Mouse (Mus musculus) forebrain, postnatal 0 days (tissue): ENCODE results near the gene Glis3. TPM values are rescaled to one million over a fixed set of nuclear protein-coding genes. Genes with fewer than 3 reads are reported as not detected.

Source experiments
- ATAC-seq: fragments of 200-750 bp; cut with Nextera tagmentation; 2 replicates; pipeline ENCODE4 v1.8.0; 2017; ENCODE audit warnings: mild to moderate bottlenecking, moderate library complexity
- DNase-seq: peaks from one replicate; pipeline ENCODE4 v3.0.0-alpha.2; 2015
- H3K27ac ChIP-seq: fragments of 300-500 bp; sonication (generic); 2 replicates; pipeline ENCODE4 v1.5.1; 2014; ENCODE audit warnings: low read depth, mild to moderate bottlenecking, antibody characterized with exemption, low read length, moderate library complexity, mixed read lengths
- H3K27me3 ChIP-seq: fragments of 300-500 bp; sonication (generic); 2 replicates; pipeline ENCODE4 v1.6.1; 2014; ENCODE audit warnings: mild to moderate bottlenecking, low read length, mixed read lengths; ENCODE audit not compliant: insufficient read depth
- H3K36me3 ChIP-seq: fragments of 300-500 bp; sonication (generic); 2 replicates; pipeline ENCODE4 v1.6.1; 2014; ENCODE audit warnings: mild to moderate bottlenecking, moderate library complexity; ENCODE audit not compliant: insufficient read depth
- H3K4me1 ChIP-seq: fragments of 300-500 bp; sonication (generic); 2 replicates; pipeline ENCODE4 v1.6.1; 2014; ENCODE audit warnings: antibody characterized with exemption; ENCODE audit not compliant: insufficient read depth
- H3K4me2 ChIP-seq: fragments of 300-500 bp; sonication (generic); 2 replicates; pipeline ENCODE4 v1.6.1; 2014; ENCODE audit warnings: low read depth, mild to moderate bottlenecking, moderate library complexity
- H3K4me3 ChIP-seq: fragments of 300-500 bp; sonication (generic); 2 replicates; pipeline ENCODE4 v1.5.1; 2014; ENCODE audit warnings: low read depth, low read length, mixed read lengths
- H3K9ac ChIP-seq: fragments of 300-500 bp; sonication (generic); 2 replicates; pipeline ENCODE4 v1.6.1; 2014; ENCODE audit warnings: mild to moderate bottlenecking
- H3K9me3 ChIP-seq: fragments of 300-500 bp; sonication (generic); 2 replicates; pipeline ENCODE4 v1.6.1; 2016; ENCODE audit warnings: low read length
- CTCF ChIP-seq: sonication (generic); IDR thresholded peaks from 2 replicates; pipeline ENCODE4 v1.5.1; 2016; ENCODE audit warnings: antibody characterized with exemption, control low read depth, low read depth
- WGBS: fragments of 180-500 bp; shearing (Covaris S2); extraction: QIAGEN DNeasy Blood & Tissue Kit; methylation state at CpG from one replicate; pipeline ENCODE4 v1.1.7; 2014; 5-methylcytosine and 5-hydroxymethylcytosine counted together
- polyA plus RNA-seq: library from polyadenylated mRNA; unstranded; fragments of >200 nt; fragmentation: Nextera tagmentation; extraction: Ambion mirVana; gene quantifications from 2 replicates; pipeline ENCODE4 v1.2.1, GENCODE M21; 2015
- total RNA-seq: library from RNA; depleted of rRNA; stranded (reverse); fragments of >200 nt; gene quantifications from 2 replicates; pipeline ENCODE4 v1.2.3, GENCODE M21; 2014

The Glis3 gene
- total and polyA plus RNA-seq, 2 experiments from 2014 or later = 0.86 to 8.5 TPM

DNA sequence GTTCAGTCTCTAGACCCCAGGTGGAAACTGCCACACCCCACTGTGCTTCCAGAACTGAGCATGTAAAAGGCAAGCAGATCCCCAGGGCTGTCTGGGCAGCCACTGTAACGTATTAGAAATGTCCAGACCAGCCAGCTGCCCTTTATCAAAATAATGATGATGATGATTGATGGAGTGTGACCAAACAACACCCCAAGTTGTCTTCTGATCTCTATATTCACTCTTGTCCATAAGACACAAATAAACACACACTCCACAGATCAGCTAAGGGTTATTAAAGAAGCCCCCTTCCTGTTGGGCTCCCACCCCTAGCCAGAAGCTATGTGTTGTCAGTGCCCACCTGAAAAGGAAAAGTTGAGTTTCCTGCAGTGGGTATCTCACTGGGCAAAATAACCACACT, 134.4 kb downstream of the Glis3 start:
- H3K9me3 ChIP-seq = no peaks in the 10 kb centered on the region
- no peak overlapping the region for H3K4me2 ChIP-seq
- H3K27me3 ChIP-seq = no peaks in the 10 kb centered on the region
- H3K9ac ChIP-seq = no peak overlapping the region
- H3K36me3 ChIP-seq = no peaks in the 10 kb centered on the region
- H3K4me1 ChIP-seq = no peaks in the 10 kb centered on the region
- no peak overlapping the region for H3K27ac ChIP-seq
- WGBS = 81% methylated on average over 1 of the region's 1 CpGs
- ATAC-seq (no peak), DNase-seq (no peak)
- no peak overlapping the region for H3K4me3 ChIP-seq
- TF ChIP-seq CTCF = no peak

DNA sequence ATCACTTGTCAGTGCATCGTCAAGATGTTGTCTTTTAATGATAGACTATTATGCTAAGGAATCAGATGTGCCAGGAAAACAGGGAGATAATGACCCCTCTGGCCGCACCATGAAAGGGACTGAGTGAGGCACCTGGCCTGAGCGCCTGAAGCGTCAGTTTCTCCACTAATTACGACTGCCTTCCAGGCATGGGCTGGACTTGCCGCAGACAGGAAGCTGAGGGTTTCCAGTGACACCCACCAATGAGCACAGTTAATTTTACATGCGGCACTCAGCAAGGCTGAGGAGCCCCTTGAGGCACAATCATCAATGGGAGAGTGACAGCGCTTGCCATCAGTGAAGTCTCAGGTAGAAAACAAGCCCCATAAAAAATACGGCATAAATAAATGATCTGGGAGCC, 141.1 kb downstream of the Glis3 start:
- DNase-seq = no peak
- no peak for ATAC-seq
- Histone ChIP-seq H3K27me3 (no peaks in the 10 kb centered on the region), H3K27ac (no peak overlapping the region), H3K4me1 (no peaks in the 10 kb centered on the region), H3K36me3 (no peaks in the 10 kb centered on the region), H3K4me3 (no peak overlapping the region), H3K4me2 (no peak overlapping the region), H3K9me3 (no peaks in the 10 kb centered on the region), H3K9ac (no peak overlapping the region)
- 45% methylated on average over 9 of the region's 9 CpGs for WGBS
- TF ChIP-seq CTCF = no peak

DNA sequence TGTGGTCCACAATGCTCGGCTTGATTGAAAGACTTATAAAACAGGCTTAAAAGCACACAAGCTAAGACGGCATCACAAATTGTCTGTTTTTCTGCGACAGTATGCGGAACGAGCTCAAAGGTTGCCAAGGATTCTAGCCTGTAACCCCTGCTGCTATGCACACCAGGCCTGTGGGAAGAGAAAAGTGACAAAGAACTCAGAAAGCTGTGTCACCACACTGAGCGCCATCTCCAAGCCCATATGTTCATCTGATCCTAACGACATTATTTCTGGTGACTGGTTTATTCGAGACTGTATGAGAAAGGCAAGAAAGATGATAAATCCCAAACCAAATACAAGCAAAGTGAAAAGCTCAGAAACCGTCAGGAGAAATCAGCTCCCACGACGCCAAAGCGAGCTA, 144.9 kb downstream of the Glis3 start:
- no peak overlapping the region for H3K4me3 ChIP-seq
- DNase-seq = peak; percentile 24
- no peaks in the 10 kb centered on the region for H3K4me1 ChIP-seq
- H3K27me3 ChIP-seq = no peaks in the 10 kb centered on the region
- no peaks in the 10 kb centered on the region for H3K36me3 ChIP-seq
- H3K27ac ChIP-seq = no peak overlapping the region
- WGBS = 61% methylated on average over 12 of the region's 12 CpGs
- TF ChIP-seq CTCF = no peak
- ATAC-seq = peak; percentile 56
- no peak overlapping the region for H3K9ac ChIP-seq
- no peaks in the 10 kb centered on the region for H3K9me3 ChIP-seq
- H3K4me2 ChIP-seq = no peak overlapping the region

DNA sequence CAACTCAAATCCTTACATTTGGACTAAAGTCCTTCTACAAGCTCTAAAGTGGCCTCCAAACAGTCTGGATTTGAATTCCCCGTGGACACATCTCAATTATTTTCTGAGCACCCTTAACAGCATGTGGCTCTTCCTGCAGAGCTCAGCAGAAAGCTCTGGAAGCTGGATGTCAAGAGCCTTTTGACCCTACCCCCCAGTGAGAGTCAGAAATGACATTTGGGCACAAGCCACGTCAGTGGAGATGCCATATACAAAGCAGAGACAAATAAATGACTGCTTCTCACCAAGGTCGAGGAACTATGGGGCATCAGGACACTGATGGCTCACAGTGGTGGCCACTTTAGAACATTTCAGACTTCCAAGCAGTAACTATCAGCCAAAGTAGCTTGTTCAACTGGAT, 146.3 kb downstream of the Glis3 start:
- H3K4me2 ChIP-seq = no peak overlapping the region
- no peak overlapping the region for H3K27ac ChIP-seq
- no peak overlapping the region for H3K9ac ChIP-seq
- DNase-seq = no peak
- H3K9me3 ChIP-seq = no peaks in the 10 kb centered on the region
- TF ChIP-seq CTCF = no peak
- ATAC-seq = no peak
- WGBS = 71% methylated on average over 3 of the region's 3 CpGs
- H3K4me3 ChIP-seq = no peak overlapping the region
- H3K36me3 ChIP-seq = no peaks in the 10 kb centered on the region
- H3K4me1 ChIP-seq = no peaks in the 10 kb centered on the region
- no peaks in the 10 kb centered on the region for H3K27me3 ChIP-seq

DNA sequence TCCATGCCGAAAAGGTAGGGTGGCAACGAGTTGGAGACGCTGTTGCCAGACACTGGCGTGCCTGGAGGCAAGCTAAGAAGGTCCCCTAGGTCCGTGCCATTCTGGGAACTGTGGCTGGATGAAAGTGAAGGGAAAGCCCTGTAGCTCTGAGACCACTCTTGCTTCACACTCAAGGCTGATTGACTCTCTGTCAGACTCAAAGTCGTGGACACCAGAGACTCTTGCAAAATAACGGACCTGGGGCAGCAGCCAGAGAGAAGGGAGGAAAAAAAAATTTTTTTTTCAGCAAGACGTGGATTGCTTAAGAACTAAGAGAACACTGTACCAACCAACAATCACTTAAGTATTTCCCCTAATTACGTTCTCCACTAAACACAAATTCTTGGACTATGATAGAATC, 148.1 kb downstream of the Glis3 start:
- no peak for ATAC-seq
- H3K27ac ChIP-seq = no peak overlapping the region

DNA sequence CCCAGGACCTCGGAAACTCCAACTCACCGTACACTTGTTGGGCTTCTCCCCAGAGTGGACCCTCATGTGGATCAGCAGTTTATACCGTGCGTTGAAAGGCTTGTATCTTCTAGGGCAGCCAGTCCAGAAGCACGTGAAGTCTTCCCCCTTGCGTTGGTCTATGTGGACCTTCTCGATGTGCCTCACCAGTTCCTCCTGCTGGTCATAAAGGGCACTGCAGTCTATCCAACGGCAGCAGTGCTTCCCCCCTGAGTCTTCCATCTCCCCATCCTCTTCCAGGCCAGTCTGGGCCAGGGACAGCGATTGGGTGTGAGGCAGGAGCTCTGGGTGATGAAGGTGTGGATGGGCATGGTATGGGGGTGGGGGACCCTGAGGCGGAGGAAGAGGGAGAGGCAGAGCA, 149.0 kb downstream of the Glis3 start:
- DNase-seq = no peak
- peak; percentile 63 for TF ChIP-seq CTCF
- WGBS = 75% methylated on average over 10 of the region's 10 CpGs

More for the DNA sequence above, 148.1 kb downstream of the Glis3 start:
- no peak for TF ChIP-seq CTCF
- WGBS = 85% methylated on average over 9 of the region's 9 CpGs
- Histone ChIP-seq H3K9ac (no peak overlapping the region), H3K4me2 (no peak overlapping the region), H3K4me3 (no peak overlapping the region), H3K9me3 (no peaks in the 10 kb centered on the region), H3K36me3 (no peaks in the 10 kb centered on the region), H3K27me3 (no peaks in the 10 kb centered on the region), H3K4me1 (no peaks in the 10 kb centered on the region)
- no peak for DNase-seq

DNA sequence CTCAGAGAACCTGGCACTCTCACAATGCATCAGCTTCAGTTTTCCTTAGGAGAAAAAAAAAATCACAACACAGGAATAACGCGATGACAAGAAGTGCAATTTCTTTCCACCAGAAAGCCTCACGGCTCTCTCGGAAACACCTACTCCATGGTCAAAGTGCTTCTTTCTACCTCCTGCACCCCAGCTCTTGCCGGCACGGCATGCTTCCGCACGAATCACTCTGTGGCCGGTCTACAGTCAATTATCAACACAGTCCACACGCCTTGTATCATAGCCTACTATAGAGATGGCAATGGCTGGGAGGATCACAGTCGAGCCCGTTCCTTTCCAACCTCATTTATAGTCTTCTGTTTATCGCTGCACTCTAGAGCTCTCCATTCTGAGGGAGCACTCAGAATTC, 150.9 kb downstream of the Glis3 start:
- no peaks in the 10 kb centered on the region for H3K4me1 ChIP-seq
- no peaks in the 10 kb centered on the region for H3K36me3 ChIP-seq
- no peak overlapping the region for H3K4me3 ChIP-seq
- H3K9ac ChIP-seq = no peak overlapping the region
- 65% methylated on average over 13 of the region's 13 CpGs for WGBS
- no peaks in the 10 kb centered on the region for H3K9me3 ChIP-seq
- H3K27me3 ChIP-seq = no peaks in the 10 kb centered on the region
- ATAC-seq (no peak), DNase-seq (no peak)
- TF ChIP-seq CTCF = no peak
- H3K4me2 ChIP-seq = 0 out of 2 replicates have a peak overlapping the region, but pooled peaks have one; percentile 2
- no peak overlapping the region for H3K27ac ChIP-seq

More for the DNA sequence above, 149.0 kb downstream of the Glis3 start:
- Histone ChIP-seq H3K4me1 (no peaks in the 10 kb centered on the region), H3K27me3 (no peaks in the 10 kb centered on the region), H3K4me2 (no peak overlapping the region), H3K27ac (no peak overlapping the region), H3K4me3 (no peak overlapping the region), H3K9me3 (no peaks in the 10 kb centered on the region), H3K36me3 (no peaks in the 10 kb centered on the region), H3K9ac (no peak overlapping the region)
- ATAC-seq = no peak

DNA sequence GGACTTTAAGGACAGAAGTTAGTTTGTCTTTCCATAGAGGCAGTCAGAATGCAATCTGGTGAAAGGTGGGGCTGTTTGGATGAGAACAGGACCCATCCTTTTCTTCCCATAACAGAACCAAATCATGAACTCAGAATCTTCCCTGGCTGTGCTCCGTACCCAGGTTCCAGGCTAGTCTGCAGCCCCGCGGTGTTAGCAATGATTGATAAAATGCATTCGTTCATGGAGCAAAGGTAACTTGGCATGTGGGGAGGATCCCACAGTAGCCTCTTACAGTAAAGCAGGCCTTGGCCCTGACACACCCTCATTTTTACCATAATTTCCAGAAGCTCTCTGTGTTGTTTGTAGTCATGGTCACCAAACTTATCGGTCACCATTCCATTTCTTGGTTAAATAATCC, 152.4 kb downstream of the Glis3 start:
- no peak for ATAC-seq
- no peak for DNase-seq
- Histone ChIP-seq H3K4me1 (no peaks in the 10 kb centered on the region), H3K4me3 (no peak overlapping the region), H3K27ac (no peak overlapping the region), H3K9ac (no peak overlapping the region), H3K4me2 (no peak overlapping the region), H3K9me3 (no peaks in the 10 kb centered on the region), H3K36me3 (no peaks in the 10 kb centered on the region), H3K27me3 (no peaks in the 10 kb centered on the region)
- WGBS = 95% methylated on average over 5 of the region's 5 CpGs
- TF ChIP-seq CTCF = no peak
